Mouse (Mus musculus): Measurements from ENCODE around the gene Notum. TPM values are rescaled to one million over a fixed set of nuclear protein-coding genes. Genes with fewer than 3 reads are reported as not detected.

Gene Notum
- polyA plus RNA-seq, 1 experiment = 4.0 TPM

DNA sequence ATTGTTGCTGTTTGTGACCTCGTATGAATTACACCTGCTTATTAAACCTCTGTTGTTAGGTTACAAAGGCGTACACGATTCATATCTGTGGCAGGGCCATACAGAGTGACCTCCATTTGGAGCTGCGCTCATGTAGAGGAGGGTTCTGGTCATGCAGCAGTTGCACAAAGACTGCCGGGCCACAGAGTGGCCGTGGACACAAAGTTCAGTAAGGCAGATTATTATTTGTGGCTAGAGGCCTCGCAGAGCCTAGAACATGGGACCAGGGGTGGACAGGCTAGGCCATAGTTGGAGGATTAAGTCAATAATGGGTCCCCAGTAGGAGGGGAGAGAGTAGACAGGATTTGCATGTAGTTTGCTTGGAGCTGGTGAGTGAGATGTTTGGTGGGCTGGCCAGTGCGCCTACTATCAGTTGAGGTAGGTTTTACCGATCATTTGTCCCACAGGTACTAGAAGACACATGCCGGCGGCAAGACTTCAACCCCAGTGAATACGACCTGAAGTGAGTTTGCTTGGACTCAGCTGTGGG, 12.7 kb upstream of the Notum start:
- no peak for DNase-seq (ENCODE audit: low read depth)

DNA sequence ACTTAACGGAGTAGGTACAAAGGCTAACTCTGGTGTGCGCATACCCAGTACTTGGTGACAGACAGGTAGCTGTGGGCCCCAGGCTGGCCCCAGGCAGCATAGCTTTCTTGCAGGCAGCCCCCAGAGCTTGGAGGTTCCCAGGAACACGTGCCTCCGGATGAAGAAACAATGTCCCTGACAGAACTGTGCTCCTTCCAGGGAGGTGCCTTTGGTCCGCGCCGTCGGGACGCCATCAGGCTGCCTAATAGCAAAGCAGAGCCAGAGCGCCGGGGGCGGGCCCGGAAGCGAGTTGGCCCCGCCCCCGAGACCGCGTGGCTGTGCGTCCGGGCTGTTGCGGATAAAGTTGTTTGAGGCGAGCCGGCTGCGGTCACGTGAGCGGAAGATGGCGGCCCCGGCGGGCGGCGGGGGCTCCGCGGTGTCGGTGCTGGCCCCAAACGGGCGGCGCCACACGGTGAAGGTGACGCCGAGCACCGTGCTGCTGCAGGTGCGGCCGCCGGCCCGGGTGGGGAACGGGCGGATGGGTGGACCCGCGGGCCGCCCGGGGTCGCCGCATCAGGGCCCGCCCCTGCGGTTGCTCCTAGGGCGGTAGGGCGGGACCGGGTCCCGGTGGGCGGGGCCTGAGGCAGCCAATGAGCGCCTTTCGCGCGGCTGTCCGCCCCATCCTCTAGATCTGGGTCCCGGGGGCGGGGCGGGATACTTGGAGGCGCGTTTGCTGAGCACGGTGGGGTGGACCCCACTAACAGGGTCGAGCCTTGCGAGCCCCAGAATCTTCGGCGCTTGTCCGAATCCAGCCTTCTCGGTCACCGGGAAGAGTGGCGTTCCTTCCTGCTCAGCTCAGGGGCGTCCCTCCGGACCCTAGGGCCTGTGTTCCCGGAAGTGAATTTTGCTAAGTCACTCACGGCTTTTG, 12.0 kb upstream of the Notum start, which contains the start of gene Aspscr1:
Gene Aspscr1 (plus strand): TSS at position 287 of the 907 bp plus-strand sequence.
- no peak for DNase-seq (ENCODE audit: low read depth)

DNA sequence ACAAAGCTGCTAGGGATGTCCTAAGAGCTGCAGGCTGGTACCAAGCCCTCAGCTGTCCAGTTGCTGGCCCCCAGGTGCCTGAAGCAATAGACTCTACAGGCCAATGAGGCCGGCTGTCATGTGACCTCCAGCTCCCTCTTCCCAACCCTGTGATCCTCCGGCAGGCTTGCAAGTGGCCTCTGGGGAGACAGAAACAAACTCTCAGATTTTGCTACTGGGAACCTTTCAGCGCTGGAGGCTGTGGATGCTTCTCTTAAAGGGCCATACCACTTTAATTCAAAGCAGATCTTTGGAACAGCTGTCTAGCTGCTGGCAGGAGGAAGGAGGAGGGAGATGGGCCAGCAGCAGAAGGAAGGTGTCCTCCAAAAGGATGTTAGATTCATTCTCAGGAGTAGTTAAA, 5.6 kb upstream of the Notum start:
- DNase-seq (ENCODE audit: low read depth) = no peak

DNA sequence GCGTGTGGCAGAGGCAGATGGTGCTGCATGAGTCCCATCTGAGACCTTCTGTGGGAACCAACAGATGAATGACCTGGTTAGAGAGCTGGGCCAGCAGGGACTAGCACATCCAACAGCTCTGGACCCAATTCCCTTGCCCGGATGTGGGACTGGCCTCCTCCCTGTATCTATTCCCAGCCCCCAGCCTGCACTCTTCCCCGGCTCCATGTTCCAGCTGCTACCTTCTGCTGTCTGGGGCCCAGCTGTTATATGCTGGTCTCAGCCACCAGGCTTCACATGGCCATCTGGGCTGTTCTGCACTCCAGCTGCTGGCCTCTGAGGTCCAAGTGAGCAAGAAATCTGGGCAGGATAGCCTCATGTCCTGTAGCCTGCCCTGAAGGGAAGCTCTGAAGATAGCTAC, 4.4 kb upstream of the Notum start:
- no peak for DNase-seq (ENCODE audit: low read depth)

DNA sequence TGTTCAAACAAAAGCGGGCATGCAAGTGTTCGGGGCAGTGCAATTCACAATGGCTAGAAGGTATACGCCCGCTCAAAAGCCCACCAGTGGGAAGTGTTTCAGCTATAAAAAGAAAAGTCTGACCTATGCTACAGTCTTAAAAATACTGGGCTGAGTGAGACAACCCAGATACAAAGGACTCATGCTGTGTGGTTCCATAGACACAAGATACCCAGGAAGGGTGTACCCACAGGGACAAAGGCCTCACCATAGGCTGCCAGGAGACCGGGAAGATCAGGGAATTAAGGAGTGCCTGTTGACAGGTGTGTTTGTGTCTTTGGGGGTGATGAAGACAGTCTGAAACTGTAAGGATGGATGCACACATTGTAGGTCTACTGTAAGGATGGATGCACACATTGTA, 2.7 kb upstream of the Notum start:
- DNase-seq (ENCODE audit: low read depth) = no peak

DNA sequence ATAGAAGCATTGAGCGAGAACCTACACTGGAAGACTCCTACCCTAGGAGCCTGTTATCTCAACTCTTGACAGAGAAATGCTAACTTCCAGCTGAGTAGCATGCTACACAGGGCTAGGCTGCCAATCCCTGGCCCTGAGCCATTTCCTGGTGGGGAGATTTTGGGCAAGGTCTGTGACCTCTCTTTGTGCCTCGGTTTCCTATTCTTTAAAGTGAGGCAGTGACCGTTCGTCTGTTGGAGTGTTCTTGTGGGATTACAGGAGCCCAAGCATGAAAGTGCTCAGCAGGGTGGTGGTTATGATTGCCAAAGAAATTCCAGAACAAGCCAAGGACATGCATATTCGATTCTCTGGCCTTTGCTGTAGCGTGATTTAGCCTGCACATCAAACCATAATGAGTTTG, 1.8 kb upstream of the Notum start:
- DNase-seq (ENCODE audit: low read depth) = no peak

DNA sequence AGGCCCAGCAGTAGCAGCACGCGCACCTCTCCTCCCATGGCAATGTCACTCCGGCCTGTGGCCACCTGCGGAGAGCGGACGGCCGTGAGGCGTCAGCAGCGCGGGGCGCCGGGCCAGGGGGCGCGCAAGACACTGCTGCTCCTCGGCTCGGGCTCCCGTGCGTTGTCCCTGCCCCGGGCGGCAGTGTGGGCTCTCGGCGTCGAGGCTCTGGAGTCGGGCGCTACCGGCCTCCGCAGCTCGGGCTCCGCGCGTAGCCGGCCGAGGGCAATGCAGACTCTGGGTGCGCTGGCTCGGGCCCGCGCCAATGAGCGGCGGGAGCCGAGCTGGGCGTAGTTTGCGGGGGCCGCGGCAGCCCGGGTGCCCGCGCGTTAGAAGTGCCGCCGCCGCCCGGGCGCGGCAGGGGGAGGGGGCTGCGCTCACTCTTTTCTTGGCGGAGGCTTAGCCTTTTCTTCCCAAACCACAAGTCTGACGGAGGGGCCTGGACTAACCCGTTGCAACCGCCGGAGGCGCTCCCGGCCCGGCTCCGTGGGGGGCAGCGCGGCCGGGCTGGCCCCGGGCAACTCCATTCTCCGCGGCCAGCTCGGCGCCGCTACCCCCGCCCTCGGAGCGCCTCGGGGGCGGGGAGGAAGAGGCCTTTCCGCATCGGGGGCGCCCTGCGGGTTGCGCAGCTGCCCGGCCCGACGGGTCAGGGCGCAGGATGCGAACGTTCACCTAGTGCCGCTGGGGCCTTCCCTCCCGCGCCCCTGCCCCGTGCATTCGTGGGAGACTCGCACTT, 487 bp downstream of the Notum start:
- no peak for DNase-seq (ENCODE audit: low read depth)

DNA sequence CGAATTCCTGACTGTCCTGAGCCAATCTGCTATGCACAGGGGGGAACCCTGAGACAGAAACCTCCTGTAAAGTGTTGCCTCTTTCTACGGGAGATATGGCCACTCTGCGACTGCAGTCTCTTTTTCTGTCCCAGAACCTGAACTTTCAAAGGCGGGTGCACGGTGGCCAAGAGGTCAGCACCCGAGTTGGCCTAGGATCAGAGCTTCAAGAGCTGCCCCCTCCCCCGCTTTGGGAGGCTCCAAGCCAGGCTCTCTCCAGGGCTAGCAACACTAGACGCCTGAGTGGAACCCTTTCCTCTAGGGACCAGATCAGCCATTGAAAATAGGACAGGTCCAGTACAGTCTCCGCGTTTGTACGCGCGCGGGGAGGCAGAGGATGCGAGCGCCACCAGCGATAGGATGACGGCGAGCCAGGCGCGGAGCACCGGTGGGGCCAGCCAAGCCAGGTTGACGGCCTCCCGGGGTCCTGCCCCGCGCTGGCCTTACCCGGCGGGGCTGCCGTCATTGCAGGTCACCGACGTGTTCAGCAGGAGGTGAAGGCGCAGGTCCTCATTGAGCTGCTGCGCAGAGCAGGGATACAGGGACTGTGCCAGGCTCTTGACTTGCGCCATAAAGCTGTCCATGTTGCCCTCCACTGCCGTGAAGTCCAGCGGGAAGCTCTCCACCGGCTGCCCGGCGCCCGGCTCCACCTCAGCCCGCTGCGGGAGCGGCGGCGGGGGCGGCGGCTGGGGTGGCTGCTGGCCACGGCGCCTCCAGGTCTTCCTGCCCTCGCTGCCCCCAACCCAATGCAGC, 1.3 kb downstream of the Notum start:
- no peak for DNase-seq (ENCODE audit: low read depth)

DNA sequence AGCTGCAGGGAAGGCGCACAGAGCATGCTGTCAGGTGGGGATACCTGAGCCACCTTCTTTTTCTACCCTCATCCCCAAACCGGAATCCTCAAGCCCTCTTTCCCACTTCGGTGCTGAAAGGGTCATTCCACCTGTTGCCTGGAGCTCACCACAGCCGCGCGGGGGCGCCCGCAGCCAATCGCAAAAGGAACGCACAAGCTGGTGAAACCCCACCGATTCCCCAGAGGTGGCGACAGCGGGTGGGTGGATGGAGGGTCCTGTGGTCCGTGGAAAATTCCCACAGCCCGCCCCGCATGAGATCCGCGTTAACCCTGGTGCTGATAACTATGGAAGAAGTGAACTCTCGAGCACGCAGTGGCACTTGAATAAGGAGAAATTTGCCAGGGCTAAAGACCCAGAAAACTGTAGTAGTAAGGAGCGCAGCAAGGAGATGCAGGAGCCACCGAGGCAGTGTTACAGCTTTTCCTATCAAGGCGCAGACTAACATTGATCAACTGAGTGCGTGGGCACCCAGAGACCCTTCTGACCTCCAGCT, 2.0 kb downstream of the Notum start:
- DNase-seq (ENCODE audit: low read depth) = no peak

DNA sequence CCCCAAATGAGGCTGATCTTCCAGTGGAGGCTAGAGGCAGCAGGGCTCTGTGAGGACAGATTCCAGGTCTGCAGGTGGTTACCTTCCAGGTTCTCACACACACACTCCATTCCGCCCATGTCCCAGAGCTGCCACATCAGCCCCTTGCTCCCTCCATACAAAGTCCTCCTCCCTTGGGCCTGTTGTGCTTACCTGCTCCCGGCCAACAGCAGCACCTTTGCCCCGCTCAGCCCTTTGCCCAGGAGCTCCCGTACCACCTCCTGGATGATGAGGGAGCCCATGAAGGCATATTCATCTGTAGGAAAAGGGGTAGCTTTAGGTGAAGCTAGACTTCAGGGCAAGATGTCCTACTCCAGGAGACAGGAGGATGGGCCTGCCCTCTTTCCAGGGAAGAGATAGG, 3.7 kb downstream of the Notum start:
- DNase-seq (ENCODE audit: low read depth) = no peak

DNA sequence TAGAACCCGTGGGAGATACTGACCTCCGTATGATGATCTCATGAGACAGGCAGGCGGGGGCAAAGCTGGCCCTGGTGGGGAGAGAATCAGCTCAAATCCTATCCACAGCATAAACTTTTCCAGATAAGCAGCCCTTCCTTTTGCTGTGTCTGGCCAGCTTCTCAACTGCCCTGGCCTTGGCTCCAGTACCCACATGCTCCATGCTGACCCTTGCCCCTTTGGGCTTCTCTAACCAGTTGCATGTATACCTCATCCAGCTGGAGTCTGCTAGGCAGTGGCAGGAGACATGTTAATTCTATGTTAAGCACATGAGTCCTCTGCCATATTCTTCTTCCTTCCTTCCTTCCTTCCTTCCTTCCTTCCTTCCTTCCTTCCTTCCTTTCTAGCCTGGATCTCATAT, 6.2 kb downstream of the Notum start:
- no peak for DNase-seq (ENCODE audit: low read depth)

DNA sequence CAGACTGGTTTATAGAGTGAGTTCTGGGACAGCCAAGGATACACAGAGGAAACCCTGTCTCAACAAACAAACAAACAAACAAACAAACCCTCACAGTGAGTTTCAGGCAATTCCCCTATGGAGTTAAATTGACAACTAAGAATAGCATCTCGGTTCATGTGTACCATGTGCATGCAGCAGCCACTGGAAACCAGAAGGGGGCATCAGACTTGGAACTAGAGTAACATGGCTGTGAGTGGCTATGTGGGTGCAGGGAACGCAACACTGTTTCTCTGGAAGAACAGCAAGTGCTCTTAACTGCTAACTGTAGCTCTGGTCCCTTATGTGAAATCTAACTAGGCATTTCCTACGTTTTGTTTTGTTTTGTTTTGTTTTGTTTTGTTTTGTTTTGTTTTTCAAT, 9.1 kb downstream of the Notum start:
- no peak for DNase-seq (ENCODE audit: low read depth)

DNA sequence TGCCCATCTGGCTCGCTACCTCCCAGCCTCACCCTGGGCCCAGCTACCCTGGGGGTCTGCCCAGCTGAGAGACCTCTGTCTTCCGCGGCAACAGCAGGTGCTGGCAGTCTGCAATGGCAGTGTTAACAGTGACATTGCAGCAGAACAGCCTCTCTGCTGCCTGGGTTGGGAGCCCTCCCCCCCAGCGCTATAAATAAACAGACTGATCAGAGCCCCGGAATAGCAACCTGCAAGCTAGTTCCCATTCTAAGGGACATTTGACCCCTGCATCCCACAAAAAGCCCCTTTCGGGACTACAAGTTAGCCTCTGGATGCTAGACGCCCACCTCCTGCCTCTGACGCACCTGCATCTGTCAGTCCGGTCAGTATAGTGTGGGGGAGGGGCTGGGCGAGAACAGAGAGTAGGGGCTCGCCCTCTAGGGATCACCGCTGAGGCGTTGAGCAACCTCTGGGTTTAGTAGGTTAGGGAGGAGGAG, 12.9 kb downstream of the Notum start, which contains the start of gene Myadml2:
Gene Myadml2 (minus strand): TSS at position 158 of the 476 bp plus-strand sequence.
- DNase-seq (ENCODE audit: low read depth) = no peak

DNA sequence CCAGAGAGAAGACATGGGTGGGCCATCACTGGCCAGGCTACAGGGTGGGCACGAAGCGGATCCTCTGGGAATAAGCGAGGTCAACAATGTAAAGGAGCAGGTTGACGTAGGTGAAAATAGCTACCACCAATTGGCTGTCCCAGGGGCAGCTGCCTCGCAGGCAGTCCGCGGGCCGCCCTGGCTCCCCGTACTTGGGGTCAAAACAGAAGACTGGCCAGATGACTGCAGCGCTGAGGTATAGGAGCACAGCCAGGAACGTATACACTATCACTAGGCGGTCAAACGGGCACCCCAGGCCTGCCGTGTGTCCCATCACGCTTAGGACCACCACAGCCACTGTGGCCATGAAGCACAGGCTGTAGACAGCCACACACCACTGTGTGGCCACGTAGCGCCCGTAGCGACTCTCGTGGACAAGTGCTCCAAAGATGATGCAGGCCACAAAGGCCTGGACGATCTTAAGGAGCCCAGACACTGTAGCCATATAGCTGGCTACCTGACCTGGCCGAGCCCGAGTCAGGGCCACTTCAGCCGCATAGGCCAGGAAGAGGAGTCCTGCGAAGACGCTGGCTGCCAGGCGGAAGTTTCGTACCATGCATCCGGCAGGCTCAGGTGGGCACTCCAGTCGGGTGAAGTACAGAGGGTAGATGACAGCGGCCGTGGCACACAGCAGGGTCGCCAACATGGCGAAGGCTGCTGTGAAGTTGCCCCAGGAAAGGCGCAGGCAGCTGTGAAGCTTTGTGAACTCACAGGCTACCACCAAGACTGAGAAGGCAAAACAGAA, 13.7 kb downstream of the Notum start:
- DNase-seq (ENCODE audit: low read depth) = no peak

DNA sequence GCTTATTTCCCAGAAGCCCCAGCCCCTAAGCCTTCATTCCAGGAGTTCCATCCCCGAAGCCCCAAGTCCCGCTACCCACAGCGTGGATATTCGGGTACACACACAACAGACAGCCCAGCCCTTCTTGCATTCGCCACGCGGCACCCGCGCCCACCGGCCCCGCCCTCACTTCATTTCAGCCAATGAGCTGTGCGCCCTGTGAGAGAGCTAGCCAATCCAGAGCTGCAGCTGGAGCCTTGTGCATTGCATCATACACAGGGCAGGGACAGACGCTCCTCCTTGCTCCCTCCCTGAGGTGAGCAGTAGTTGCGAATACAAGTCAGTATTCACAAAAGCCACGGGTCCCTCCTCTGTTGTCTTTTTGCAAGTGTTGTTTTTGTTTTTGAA, 17.4 kb downstream of the Notum start, which contains the start of gene Pycr1:
Gene Pycr1 (minus strand): TSS at position 169 of the 387 bp plus-strand sequence.
- DNase-seq (ENCODE audit: low read depth) = no peak

DNA sequence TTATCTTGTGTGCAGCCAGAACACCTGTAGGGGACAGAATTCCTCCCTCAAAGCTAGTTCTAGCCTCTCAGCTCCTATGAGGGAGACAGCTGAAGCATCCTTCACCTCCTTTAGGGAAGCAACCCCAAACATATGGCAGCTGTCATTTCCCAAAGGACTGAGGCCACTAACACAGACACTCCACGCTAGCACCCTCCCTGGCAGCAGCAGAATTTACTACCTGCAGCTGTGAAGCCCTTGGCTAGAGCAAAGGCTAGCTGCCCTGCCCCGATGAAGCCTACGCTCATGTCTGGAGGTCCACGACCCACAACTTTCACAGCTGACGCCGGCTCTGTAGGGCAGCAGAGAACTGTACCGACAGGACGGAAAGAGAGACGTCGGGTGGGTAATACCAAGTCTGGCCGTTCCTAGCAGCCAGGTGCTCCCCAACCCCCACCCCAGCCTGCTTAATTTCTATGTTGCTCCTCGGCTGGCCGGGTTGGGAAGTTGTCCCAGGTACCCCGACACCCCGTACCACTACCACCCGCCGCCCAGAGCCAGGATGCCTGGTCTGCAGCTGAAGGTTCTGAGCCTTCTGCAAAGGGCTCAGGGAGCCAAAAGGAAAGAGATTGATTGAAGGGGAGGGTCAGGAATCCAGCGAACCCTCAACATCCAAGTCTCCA, 17.9 kb downstream of the Notum start:
- no peak for DNase-seq (ENCODE audit: low read depth)

DNA sequence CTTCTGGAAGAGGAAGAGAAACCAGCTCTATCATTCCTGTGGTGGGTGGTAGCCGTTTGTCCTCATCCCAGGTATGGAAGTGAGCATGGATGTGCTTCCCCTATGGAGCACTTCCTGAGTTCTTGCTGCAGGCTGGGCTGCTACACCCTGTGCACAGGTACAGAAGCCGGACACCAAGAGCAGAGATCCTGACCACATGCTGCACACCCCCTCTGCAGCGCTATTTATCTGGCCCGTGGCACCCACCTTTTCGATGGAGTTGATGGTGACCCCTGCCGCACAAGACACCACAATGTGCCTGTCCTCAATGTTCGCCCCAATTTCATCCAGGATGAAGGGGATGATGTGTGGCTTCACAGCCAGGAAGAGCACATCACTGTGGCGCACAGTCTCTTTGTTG, 19.1 kb downstream of the Notum start:
- DNase-seq (ENCODE audit: low read depth) = no peak

DNA sequence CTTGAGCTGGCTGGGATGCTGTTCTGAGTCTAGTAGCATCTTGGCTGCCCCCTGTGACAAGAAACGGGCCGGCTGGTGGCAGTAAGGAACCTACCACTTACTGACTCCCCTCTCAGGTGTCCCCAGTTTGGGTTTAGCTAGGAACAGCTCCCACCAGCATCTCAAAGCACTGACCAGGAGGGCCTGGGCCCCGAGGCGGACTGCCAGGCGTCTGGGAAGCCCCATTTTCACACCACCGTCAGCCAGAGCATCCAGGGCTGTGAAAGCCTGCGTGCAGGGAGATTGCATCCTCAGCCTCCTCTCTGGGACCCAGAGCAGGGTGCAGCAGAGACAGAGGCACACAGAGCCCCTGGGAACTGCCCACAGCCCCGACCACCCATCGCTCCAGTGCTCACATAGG, 19.7 kb downstream of the Notum start:
- no peak for DNase-seq (ENCODE audit: low read depth)

DNA sequence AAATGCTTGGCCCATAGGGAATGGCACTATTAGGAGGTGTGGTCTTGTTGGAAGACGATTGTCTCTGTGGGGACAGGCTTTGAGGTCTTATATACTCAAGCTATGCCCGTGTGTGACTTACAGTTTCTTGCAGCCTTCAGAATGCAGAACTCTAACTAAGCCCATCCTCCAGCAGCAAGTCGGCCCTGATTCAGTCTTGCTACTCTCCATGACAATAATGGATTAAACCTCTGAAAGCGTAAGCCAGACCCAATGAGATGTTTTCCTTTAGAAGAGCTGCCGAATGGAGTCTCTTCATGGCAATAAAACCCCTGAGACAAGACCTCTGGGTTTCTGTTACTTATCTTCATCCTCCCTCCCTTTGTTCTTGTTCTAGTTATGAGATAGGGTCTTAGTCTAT, 26.2 kb downstream of the Notum start:
- DNase-seq (ENCODE audit: low read depth) = no peak
